Mouse (Mus musculus) thymus, postnatal 4 days (tissue): Measurements from ENCODE around the gene H2-M10.6.

Experiments
- DNase-seq: peaks from one replicate; pipeline ENCODE4 v3.0.0; 2021

Gene H2-M10.6

GRCm38 (mm10) chr17:36843696-36844095, 31.7 kb downstream of the H2-M10.6 start:
- no peak for DNase-seq

- no peak for DNase-seq
Observed at GRCm38 (mm10) chr17:36844286-36844719, 32.3 kb downstream of the H2-M10.6 start.

DNA sequence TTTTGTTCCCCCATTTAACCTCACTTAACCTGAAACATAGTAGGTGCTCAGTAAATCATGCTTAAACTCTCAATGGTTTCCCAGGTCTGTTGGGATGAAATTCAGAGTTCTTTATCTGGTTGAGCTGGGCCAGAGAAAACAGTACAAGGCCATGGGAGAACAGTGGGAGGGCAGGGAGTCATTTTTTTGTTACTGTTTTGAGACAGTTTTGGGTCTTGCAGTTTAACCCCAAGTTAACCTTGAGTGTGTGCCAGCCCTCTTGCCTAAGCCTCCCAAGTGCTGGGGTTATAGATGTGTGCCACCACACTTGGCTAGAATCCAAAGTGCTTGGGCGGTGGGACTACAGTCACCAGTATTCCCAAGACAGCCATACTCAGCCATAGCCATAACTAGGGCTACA, 32.8 kb downstream of the H2-M10.6 start:
- DNase-seq, result no peak

DNA sequence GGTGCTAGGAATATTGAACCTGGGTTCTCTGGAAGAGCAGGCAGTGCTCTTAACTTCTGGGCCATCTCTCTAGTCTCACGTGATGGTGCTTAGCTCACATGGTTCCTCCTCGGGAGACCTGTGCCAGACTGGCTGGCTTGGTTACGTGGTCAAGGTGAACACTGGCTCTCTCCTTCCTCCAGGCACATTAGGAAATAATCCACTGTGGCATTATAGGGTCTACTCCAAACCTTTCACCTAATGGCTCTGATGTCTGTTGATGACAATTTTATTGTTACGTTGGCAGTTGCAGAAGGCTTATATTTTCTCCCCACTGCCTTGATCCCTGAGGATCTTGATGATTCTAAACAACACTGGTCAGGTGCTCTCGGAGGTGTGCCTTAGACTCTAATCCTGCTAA, 36.9 kb downstream of the H2-M10.6 start:
- DNase-seq, result no peak

DNA sequence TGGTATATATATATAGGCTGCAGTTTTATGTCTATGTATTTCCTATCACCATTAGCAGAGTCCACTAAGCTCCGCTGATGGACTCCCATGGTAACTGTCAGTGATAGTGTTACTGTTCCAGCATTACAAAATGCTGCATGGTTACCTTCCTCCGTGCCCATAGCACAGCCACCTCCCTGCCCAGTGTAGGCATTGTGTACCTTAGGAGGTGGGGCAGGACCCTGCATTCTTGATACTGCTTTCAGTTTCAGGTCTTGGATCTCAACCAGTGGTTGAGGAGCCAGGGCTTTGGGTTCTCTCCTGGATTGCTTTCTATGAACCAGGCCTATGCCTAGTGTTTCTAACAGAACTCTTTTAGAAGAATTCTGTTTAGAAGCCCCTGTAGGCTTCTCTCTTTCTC, 38.0 kb downstream of the H2-M10.6 start:
- DNase-seq, result no peak

DNA sequence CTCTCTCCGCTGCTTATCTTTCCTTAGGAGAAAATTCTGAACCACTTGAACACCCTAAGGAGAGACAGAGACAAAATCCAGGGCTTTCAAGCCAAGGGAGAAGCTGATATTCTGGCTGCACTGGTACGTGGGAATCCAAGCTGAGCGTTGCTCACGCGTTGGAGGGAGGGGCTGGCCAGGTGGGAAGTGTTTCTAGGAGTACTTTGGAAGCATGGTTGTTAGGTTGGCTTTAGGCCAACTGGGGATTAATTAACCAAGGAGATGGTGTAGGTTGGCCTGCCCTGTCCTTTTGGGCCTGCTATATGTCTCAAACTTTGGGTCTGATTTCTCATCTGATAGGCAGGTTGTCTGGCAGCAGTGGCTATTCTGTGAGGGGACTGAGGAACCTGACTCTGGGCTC, 39.2 kb downstream of the H2-M10.6 start:
- DNase-seq, result no peak

DNA sequence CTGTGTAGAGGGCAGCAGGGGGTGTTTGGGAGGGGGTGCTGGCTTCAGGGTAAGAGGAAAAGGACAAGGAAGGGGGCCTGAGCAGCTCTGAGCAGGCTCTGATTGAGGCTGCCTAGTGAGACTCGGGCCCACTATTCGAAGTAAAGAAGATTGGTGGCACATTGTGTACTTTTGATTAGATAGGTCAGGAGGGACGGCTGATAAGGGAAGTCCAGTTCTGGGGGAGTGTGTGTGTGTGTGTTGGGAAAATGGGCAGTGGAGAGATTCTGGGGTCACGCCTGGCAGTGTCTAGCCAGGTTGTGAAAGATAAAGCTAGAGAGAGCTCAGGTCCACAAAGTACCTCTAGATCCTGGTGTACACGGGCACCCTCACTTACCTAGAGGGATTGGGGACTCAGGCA, 39.7 kb downstream of the H2-M10.6 start:
- DNase-seq, result no peak

DNA sequence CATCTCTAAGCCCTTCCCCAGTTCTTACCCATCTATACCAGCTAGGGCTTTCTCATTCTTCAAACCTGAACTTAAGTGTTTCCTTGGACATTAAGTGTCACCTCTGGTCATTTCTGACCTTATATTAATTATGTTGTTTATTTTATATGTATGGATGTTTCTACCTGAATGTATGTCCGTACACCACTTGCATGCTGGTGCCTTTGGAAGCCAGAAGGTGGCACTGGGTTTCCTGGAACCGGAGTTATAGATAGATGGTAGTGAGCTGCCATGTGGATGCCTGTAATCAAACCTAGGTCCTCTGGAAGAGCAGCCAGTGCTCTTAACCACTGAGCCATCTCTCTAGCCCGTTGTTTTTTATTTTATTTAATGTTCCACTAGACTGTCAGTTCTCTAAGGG, 43.5 kb downstream of the H2-M10.6 start:
- no peak for DNase-seq

- DNase-seq, result no peak
Observed at GRCm38 (mm10) chr17:36856236-36856635, 44.3 kb downstream of the H2-M10.6 start.

DNA sequence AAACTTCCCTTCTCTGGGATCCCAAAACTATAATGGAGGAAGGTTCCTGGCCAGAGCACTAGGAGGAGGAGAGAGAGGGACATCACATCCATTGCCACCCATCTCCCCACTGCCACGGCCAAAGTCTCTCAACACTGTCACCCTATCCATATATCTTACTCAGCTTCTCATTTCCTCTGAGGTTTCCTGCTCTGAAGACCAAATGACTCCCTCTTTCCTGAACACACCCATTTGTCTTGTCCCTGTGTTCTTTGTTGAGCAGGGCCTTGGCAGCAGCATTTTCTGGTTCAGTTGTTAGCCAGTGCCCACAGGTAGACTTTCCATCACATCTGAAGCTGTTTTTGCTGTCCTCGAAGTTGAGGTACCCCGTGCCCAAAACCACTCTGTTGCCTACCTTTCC, 46.2 kb downstream of the H2-M10.6 start:
- no peak for DNase-seq

GRCm38 (mm10) chr17:36861680-36862079, 49.7 kb downstream of the H2-M10.6 start:
- no peak for DNase-seq
